ENCODE assay signal across 8 mouse cellular contexts in the genomic region with DNA sequence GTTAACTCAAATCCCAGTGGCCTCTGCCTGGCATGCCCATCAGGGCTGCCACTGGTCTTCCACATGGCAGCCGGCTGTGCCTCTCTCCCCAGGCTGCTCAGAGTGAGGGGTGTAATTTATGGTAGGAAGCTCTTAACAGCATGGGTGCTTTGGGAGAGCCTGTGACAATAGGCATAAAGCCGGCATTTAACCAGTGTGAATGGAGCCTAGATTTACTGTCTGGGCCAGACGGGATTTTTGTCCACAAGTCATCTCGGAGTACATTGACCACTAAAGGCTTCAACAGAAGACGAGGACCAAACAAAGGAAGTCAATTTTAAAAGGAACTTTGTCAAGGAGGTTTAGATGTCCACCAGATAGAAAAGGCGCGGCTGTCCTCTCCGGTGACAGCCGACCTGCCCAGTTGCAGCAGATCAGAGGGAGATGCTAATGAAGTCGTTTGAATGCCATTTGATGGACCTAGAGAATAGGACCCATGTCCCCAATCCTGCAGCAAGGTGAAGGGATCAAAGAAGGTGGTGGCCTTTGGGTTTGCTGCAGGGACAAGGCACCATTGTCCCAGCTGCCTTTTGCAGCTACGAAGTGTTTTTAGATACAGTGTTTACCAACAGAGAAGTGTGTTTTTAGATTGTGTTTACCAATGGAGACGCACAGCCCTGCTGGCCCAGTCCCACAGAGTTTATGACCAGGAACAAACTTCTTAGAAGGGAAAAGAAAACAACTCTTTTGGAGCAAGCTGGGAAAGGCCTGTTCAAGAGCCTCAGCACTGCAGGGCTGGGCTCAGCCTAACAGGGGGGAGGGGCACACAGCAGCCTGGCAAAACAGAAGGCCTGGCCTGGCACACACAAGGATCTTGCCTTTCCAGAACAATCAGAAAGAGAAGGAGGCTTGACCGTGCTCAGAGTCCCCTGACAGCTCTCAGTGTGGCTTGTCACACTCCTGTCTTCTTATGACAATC. TPM values are rescaled to one million over a fixed set of nuclear protein-coding genes. Genes with fewer than 3 reads are reported as not detected.
A peak's percentile ranks its signal among the peaks of the same experiment; 100 is the strongest.
DNase-seq lines count a peak whose midpoint lies in the region; ATAC-seq and TF ChIP-seq lines count a peak whose summit lies in the region.

No protein-coding gene starts in this region.

- intact Hi-C loops in gastrocnemius, postnatal 14 days (cut with DNase I; ENCODE audit: low total_unique reads) = no loop called here

- H3K27ac ChIP-seq in embryonic facial prominence, embryonic 11.5 days (replicated peaks; ENCODE audit: low read depth, low read length) = no peak overlapping the region
- no peak overlapping the region for H3K27ac ChIP-seq in hindbrain, postnatal 0 days
- H3K27ac ChIP-seq in limb, embryonic 15.5 days = peak overlapping the region; percentile 63

- DNase-seq in gastrocnemius, postnatal 14 days = peak; percentile 58
- no peak for DNase-seq in gastrocnemius, adult 18-20 months (ENCODE audit: low spot score)
- DNase-seq in embryonic facial prominence, embryonic 11.5 days (ENCODE audit: low spot score) = peak; percentile 65
- DNase-seq in hindbrain, postnatal 0 days (ENCODE audit: low spot score) = peak; percentile 68
- DNase-seq in retina, postnatal 1 day = peak; percentile 68
- DNase-seq in thymus, postnatal 25 days = no peak

- peak overlapping the region; percentile 32 for H3K9ac ChIP-seq in embryonic facial prominence, embryonic 11.5 days (replicated peaks; ENCODE audit: low read length)
- H3K9ac ChIP-seq in hindbrain, postnatal 0 days (replicated peaks; ENCODE audit: low read length) = no peak overlapping the region
- no peak overlapping the region for H3K9ac ChIP-seq in limb, embryonic 15.5 days

- H3K9me3 ChIP-seq in embryonic facial prominence, embryonic 11.5 days (replicated peaks; ENCODE audit: control insufficient read depth, low read length) = no peaks in the 10 kb centered on the region
- no peaks in the 10 kb centered on the region for H3K9me3 ChIP-seq in hindbrain, postnatal 0 days (ENCODE audit: low read length)
- no peaks in the 10 kb centered on the region for H3K9me3 ChIP-seq in limb, embryonic 15.5 days

- H3K4me2 ChIP-seq in embryonic facial prominence, embryonic 11.5 days (ENCODE audit: low read depth, low read length) = no peak overlapping the region
- no peak overlapping the region for H3K4me2 ChIP-seq in hindbrain, postnatal 0 days (ENCODE audit: low read depth, low read length)
- H3K4me2 ChIP-seq in limb, embryonic 15.5 days = no peak overlapping the region

- H3K36me3 ChIP-seq in embryonic facial prominence, embryonic 11.5 days (replicated peaks; ENCODE audit: control insufficient read depth, insufficient read depth, low read depth, low read length) = no peaks in the 10 kb centered on the region
- no peaks in the 10 kb centered on the region for H3K36me3 ChIP-seq in hindbrain, postnatal 0 days (ENCODE audit: insufficient read depth, low read length)
- no peaks in the 10 kb centered on the region for H3K36me3 ChIP-seq in limb, embryonic 15.5 days

- 32% methylated on average over 13 of the region's 13 CpGs for WGBS in embryonic facial prominence, embryonic 11.5 days
- 25% methylated on average over 13 of the region's 13 CpGs for WGBS in hindbrain, postnatal 0 days
- 45% methylated on average over 13 of the region's 13 CpGs for WGBS in limb, embryonic 15.5 days

- H3K27me3 ChIP-seq in embryonic facial prominence, embryonic 11.5 days (ENCODE audit: control insufficient read depth, insufficient read depth, low read length) = no peaks in the 10 kb centered on the region
- no peaks in the 10 kb centered on the region for H3K27me3 ChIP-seq in hindbrain, postnatal 0 days (ENCODE audit: insufficient read depth, low read length)
- no peaks in the 10 kb centered on the region for H3K27me3 ChIP-seq in limb, embryonic 15.5 days

- H3K4me3 ChIP-seq in embryonic facial prominence, embryonic 11.5 days (ENCODE audit: low read depth, low read length) = no peak overlapping the region
- no peak overlapping the region for H3K4me3 ChIP-seq in hindbrain, postnatal 0 days (ENCODE audit: low read length)
- no peak overlapping the region for H3K4me3 ChIP-seq in limb, embryonic 15.5 days

- no peak for TF ChIP-seq CTCF in hindbrain, postnatal 0 days (IDR thresholded peaks at IDR 0.05; ENCODE audit: low read depth)

- 0 out of 2 replicates have a peak, but pooled peaks have one; percentile 31 for ATAC-seq in embryonic facial prominence, embryonic 11.5 days (replicated peaks; ENCODE audit: insufficient number of reproducible peaks, low FRiP score, low TSS enrichment, low read depth)
- peak; percentile 88 for ATAC-seq in hindbrain, postnatal 0 days
- no peak; the same call in 1 of the 2 replicates for ATAC-seq in limb, embryonic 15.5 days (ENCODE audit: insufficient number of reproducible peaks, low FRiP score, low TSS enrichment, low read depth)
- no peak for ATAC-seq in cerebellum, adult (ENCODE audit: insufficient number of reproducible peaks, low FRiP score, low TSS enrichment)

- H3K4me1 ChIP-seq in embryonic facial prominence, embryonic 11.5 days (ENCODE audit: control insufficient read depth, insufficient read depth, low read length) = no peaks in the 10 kb centered on the region
- H3K4me1 ChIP-seq in hindbrain, postnatal 0 days (ENCODE audit: insufficient read depth, low read length) = peaks cover 15% of the 10 kb centered on the region
- H3K4me1 ChIP-seq in limb, embryonic 15.5 days = peaks cover 18% of the 10 kb centered on the region

RNA-seq across cellular contexts. Expression of gene 1810010D01Rik, which starts 48.4 kb away (rescaled TPM):
- under 1 TPM in 1 of 2 experiments, not detected in 1; 0.35 TPM for total RNA-seq in gastrocnemius, postnatal 14 days (2021)
- total RNA-seq in gastrocnemius, adult 18-20 months (2021) = not detected
- 0.84 TPM in 1 of 2 replicates, not detected in the other for polyA plus RNA-seq in embryonic facial prominence, embryonic 11.5 days (2014; fragmentation: Nextera tagmentation; extraction: Ambion mirVana)
- total RNA-seq in hindbrain, postnatal 0 days (2014; rRNA removed) = 1.6 TPM in 1 of 2 replicates, not detected in the other
- 0.20 TPM in 1 of 2 replicates, not detected in the other for polyA plus RNA-seq in hindbrain, postnatal 0 days (2015; fragmentation: Nextera tagmentation; extraction: Ambion mirVana)
- 0.48 and 0.82 TPM in 2 replicates for polyA plus RNA-seq in limb, embryonic 15.5 days (2015; fragmentation: Nextera tagmentation; extraction: Ambion mirVana)

Comparison
In these comparisons a context has a peak if more than half of its experiments do, and no peak if none do; other contexts are left out.
1. DNase-seq: peak in gastrocnemius, postnatal 14 days (single experiment), embryonic facial prominence, embryonic 11.5 days (single experiment), hindbrain, postnatal 0 days (single experiment) and retina, postnatal 1 day (single experiment); none in gastrocnemius, adult 18-20 months (single experiment) and thymus, postnatal 25 days (single experiment).
2. ATAC-seq: peak in embryonic facial prominence, embryonic 11.5 days (single experiment) and hindbrain, postnatal 0 days (single experiment); none in limb, embryonic 15.5 days (single experiment) and cerebellum, adult (single experiment).